Mouse (Mus musculus) G1E-ER4 (cell line): ENCODE data around the gene Gm45837. TPM values are rescaled to one million over a fixed set of nuclear protein-coding genes. Genes with fewer than 3 reads are reported as not detected.

Source experiments
- GATA1 ChIP-seq: IDR thresholded peaks from one replicate; pipeline ENCODE4 v1.8.0; 2012; ENCODE audit warnings: low read length, inconsistent platforms
- polyA plus RNA-seq: library from polyadenylated mRNA; stranded (reverse); fragments of >175 nt; gene quantifications from 2 replicates; pipeline ENCODE4 v1.2.3, GENCODE M21; 2012

Gene Gm45837
- polyA plus RNA-seq, 1 experiment = not detected

- TF ChIP-seq GATA1 = no peak
Observed at GRCm38 (mm10) chr7:101382378-101382777, 28.3 kb upstream of the Gm45837 start.

GRCm38 (mm10) chr7:101383756-101384155 is 26.9 kb upstream of the Gm45837 start:
- TF ChIP-seq GATA1 = no peak

- TF ChIP-seq GATA1 = no peak
Observed at GRCm38 (mm10) chr7:101384931-101385330, 25.8 kb upstream of the Gm45837 start.

GRCm38 (mm10) chr7:101385331-101385733 is 25.4 kb upstream of the Gm45837 start:
- TF ChIP-seq GATA1 = no peak

- no peak for TF ChIP-seq GATA1
Observed at GRCm38 (mm10) chr7:101385866-101386452, 24.7 kb upstream of the Gm45837 start.

- TF ChIP-seq GATA1 = no peak
Observed at GRCm38 (mm10) chr7:101389256-101389655, 21.4 kb upstream of the Gm45837 start.

GRCm38 (mm10) chr7:101391909-101392479 is 18.7 kb upstream of the Gm45837 start:
- TF ChIP-seq GATA1 = no peak

- TF ChIP-seq GATA1 = no peak
Observed at GRCm38 (mm10) chr7:101393015-101393414, 17.7 kb upstream of the Gm45837 start.

GRCm38 (mm10) chr7:101393694-101394504 is 16.8 kb upstream of the Gm45837 start:
- no peak for TF ChIP-seq GATA1

- no peak for TF ChIP-seq GATA1
Observed at GRCm38 (mm10) chr7:101394569-101394968, 16.1 kb upstream of the Gm45837 start.

- no peak for TF ChIP-seq GATA1
Observed at GRCm38 (mm10) chr7:101395471-101395870, 15.2 kb upstream of the Gm45837 start.

- no peak for TF ChIP-seq GATA1
Observed at GRCm38 (mm10) chr7:101397175-101397574, 13.5 kb upstream of the Gm45837 start.

GRCm38 (mm10) chr7:101401510-101401909 is 9.2 kb upstream of the Gm45837 start:
- no peak for TF ChIP-seq GATA1

GRCm38 (mm10) chr7:101403831-101404230 is 6.9 kb upstream of the Gm45837 start:
- TF ChIP-seq GATA1 = no peak

GRCm38 (mm10) chr7:101412796-101413195 is 2.1 kb downstream of the Gm45837 start:
- no peak for TF ChIP-seq GATA1

- TF ChIP-seq GATA1 = no peak
Observed at GRCm38 (mm10) chr7:101414209-101414608, 3.5 kb downstream of the Gm45837 start.
